Mouse (Mus musculus) embryo, embryonic 10.5 days (tissue): ENCODE measurements around the gene Vmn2r90.
A peak's percentile ranks its signal among the peaks of the same experiment; 100 is the strongest.
"Not testable (repeated sequence)": the region's sequence is repeated elsewhere in the genome, so short reads cannot be mapped to it uniquely, and the experiment has no call there.

Source experiments
- DNase-seq: peaks from one replicate; pipeline ENCODE4 v3.0.0-alpha.2; 2015; ENCODE audit warnings: low spot score

The Vmn2r90 gene

GRCm38 (mm10) chr17:17703447-17703846 lies at the start of gene Vmn2r90:
Vmn2r90 (plus strand) TSS chr17:17703747.
- no peak for DNase-seq

GRCm38 (mm10) chr17:17654997-17655828 lies 48.3 kb upstream of the Vmn2r90 start:
- DNase-seq = peak; percentile 7

- DNase-seq = no peak
Observed at GRCm38 (mm10) chr17:17655829-17656176, 47.7 kb upstream of the Vmn2r90 start.

GRCm38 (mm10) chr17:17678781-17679180 lies 24.8 kb upstream of the Vmn2r90 start:
- no peak for DNase-seq

DNA sequence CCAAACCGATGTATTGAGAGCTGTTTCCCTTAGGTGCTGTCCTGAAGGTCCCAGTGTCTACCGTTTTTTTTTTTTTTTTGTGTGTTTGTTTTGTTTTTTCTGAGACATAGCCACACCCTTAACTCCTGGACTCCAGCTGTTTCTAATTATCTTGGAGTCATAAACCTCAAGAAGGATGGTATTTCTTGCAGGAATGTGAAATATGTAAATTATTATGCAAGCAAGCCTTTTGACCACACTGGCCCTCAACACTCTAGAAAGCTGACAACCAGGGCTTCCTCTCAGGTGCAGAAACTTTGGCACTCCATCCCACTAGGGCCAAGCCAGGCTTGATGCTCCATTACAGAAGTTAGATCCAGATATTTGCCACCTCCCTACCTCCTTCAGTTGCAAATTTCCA lies 12.9 kb upstream of the Vmn2r90 start:
- no peak for DNase-seq

DNA sequence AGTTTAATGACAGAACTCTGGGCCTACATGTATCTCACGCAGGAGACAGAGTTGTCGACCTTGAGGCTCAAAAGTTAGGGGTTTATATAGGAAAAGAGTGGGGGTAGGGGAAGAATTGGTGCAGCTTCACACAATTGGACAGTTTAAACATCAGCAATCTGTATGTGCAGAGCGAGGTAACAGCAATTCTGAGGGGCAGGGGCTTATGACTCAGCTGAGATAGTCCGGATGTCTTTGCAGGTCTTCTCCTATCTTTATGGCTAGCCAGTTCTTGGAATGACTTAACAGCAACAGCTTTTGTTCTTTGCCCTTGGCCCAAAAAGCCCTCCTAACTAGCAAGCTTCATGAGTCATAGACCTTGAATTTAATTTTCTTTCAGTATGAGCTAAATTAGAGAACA lies 28.8 kb downstream of the Vmn2r90 start:
- DNase-seq = not testable (repeated sequence)

GRCm38 (mm10) chr17:17738635-17739034 lies 35.1 kb downstream of the Vmn2r90 start:
- DNase-seq = no peak

GRCm38 (mm10) chr17:17739300-17739699 lies 35.8 kb downstream of the Vmn2r90 start:
- not testable (repeated sequence) for DNase-seq

- not testable (repeated sequence) for DNase-seq
Observed at GRCm38 (mm10) chr17:17739936-17740335, 36.4 kb downstream of the Vmn2r90 start.

- DNase-seq = not testable (repeated sequence)
Observed at GRCm38 (mm10) chr17:17741516-17741915, 38.0 kb downstream of the Vmn2r90 start.

DNA sequence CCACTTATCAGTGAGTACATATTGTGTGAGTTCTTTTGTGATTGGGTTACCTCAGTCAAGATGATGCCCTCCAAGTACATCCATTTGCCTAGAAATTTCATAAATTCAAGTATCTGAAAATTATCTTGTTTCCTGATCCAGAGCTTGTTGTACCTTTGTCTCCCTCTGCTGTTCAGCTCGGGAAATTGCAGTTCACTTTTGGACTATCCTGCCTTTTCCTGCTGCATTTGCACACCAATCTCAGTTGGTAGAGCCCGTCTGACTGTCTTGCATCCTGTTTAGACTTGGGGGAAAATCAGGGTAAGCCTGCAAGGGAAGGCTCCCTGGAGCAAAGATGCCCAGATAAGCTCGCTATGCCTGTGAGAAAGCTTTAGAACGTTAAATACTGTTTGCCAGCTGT lies 45.8 kb downstream of the Vmn2r90 start:
- DNase-seq = peak; percentile 76

DNA sequence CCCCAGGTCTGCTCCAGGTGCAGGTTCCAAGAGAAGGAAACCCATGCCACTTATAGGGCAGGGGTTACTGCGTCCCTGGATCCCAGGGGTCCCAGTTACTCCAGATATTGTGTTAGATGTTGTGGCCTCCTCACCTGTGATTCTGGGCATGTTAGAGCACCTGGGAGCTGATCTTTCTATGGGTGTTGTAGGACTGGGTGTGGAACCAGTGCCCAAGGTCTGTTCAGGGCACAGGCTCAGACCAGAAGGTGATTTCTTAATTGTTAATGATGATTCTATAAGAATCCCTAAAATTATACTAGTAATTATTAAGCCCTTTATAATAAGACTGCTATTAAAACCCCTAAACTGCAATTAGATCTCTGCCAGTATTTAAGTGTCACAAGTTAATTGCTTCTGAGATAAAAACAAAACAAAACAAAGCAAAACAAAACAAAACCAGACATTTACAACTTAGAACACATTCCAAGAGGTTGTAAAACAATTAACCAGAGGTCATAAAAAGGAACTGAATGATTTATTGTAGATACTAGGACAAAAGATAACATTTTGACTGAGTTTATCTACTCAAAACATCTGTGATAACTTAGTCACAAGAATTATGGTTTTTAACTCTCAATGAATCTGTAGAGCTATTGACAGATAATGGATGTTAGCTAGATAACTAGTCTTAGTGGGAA lies 59.2 kb downstream of the Vmn2r90 start:
- no peak for DNase-seq

DNA sequence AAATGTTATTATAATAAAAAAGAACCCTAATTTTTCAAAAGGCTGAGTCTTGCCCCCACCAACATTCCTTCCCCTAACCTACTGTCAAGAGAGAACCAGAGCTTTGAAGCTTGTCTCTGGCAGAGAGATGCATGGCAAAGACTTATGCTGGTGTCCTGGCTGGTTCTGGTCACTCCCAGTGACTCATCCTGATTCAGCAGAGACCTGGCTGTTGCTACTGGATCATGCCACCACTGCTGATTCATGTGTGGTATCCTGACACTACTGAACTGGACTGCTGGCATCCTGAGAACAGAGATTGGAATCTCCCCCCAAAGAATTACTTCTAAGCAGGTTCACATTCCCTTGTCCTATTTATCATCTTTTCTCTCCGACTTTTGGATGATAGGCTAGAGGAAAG lies 60.7 kb downstream of the Vmn2r90 start:
- DNase-seq = no peak

- peak; percentile 88 for DNase-seq
Observed at GRCm38 (mm10) chr17:17766481-17766880, 62.9 kb downstream of the Vmn2r90 start.
